Mouse (Mus musculus) left cerebral cortex, postnatal 14 days (tissue): ENCODE measurements at regions not wholly inside any gene's neighbourhood (a gene's known extent, or its start where the extent isn't known, plus 50 kb on each side); places are given as distances from the start of the nearest gene placed in this dataset.

ENCODE experiments used
- DNase-seq, 2 experiments: peaks; one replicate each; pipeline ENCODE4 v3.0.0; 2021 to 2022; ENCODE audit warnings: low spot score in 2 of 2, mixed read lengths in 1 of 2
- intact Hi-C: fragments of 180-260 bp; cut with DNase I; formaldehyde crosslinking; loops from one replicate; pipeline ENCODE4 v1.15.1; 2025

- intact Hi-C loops = no loop called here
- DNase-seq = no peak
Measured at GRCm38 (mm10) chr14:100889163-100890157, 310.7 kb downstream of the Prr30 start.

- no peak for DNase-seq
Measured at GRCm38 (mm10) chr14:100883115-100883514, 317.0 kb downstream of the Prr30 start.

GRCm38 (mm10) chr14:100880103-100880502 lies 320.0 kb downstream of the Prr30 start:
- no peak for DNase-seq
- intact Hi-C loops = no loop called here

More at GRCm38 (mm10) chr14:100883115-100883514, 317.0 kb downstream of the Prr30 start:
- intact Hi-C loops = no loop called here

DNA sequence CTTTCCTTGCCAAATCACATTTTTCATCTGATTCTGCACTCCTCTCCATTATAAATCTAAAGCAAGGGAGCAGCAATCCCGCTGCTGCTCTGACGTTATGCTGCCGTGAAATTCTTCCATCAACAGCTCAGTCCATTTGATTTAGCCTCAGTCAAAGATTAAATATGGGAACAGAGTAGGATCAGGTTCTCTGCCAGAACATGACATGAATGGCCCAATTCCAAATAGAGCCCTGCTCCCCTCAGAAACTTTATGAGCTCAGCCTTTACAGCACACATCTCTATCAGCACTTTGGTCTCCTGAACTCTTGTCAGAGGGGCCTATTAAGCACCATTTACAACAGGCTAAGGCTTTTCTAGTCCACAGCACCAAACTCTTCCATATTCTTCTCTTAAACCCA lies 332.3 kb downstream of the Prr30 start:
- intact Hi-C loops = no loop called here
- DNase-seq = no peak

DNA sequence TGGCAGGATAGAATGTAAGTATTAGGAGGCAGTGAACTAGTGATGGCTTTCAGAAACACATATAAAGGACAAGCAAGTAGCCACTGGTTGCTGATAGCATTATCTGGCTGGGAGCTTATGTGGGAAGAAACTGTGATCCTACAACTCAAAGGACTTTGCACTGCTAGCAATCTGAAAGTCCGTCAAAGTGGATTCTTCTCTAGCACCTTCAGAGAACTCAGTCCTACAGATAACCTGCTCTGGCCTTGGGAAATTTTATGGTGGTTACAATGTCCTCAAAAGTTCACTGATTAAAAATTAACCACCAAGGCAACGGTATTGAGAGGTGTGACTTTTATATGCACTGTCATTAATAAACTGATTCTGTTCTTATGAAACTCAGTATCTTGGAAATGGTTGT lies 335.3 kb downstream of the Prr30 start:
- no peak for DNase-seq
- intact Hi-C loops = no loop called here

GRCm38 (mm10) chr14:100864164-100864563 lies 336.0 kb downstream of the Prr30 start:
- intact Hi-C loops = no loop called here
- peak in 1 of 2 experiments; percentile 9 for DNase-seq

GRCm38 (mm10) chr14:100842828-100843227 lies 357.3 kb downstream of the Prr30 start:
- intact Hi-C loops = no loop called here
- DNase-seq = no peak
